Mouse (Mus musculus) C2C12 (cell line): ENCODE measurements around the gene Tsen34. TPM values are rescaled to one million over a fixed set of nuclear protein-coding genes. Genes with fewer than 3 reads are reported as not detected.
A peak's percentile ranks its signal among the peaks of the same experiment; 100 is the strongest.

Experiments
- H3K27me3 ChIP-seq: one replicate; pipeline ENCODE4 v1.6.1; 2011; ENCODE audit not compliant: control insufficient read depth, insufficient read depth, insufficient read length
- H3K36me3 ChIP-seq: one replicate; pipeline ENCODE4 v1.6.1; 2011; ENCODE audit not compliant: control insufficient read depth, insufficient read depth
- H3K4me3 ChIP-seq: one replicate; pipeline ENCODE4 v1.5.1; 2011; ENCODE audit warnings: mild to moderate bottlenecking, control low read depth; ENCODE audit not compliant: poor library complexity, insufficient read depth, severe bottlenecking
- H3K79me2 ChIP-seq: one replicate; pipeline ENCODE4 v1.6.1; 2011; ENCODE audit not compliant: control insufficient read depth, insufficient read depth
- H3K79me3 ChIP-seq: one replicate; pipeline ENCODE4 v1.6.1; 2011; ENCODE audit warnings: low read depth, control low read depth
- H3ac ChIP-seq: one replicate; pipeline ENCODE3; 2011; ENCODE audit warnings: low read depth; ENCODE audit not compliant: control insufficient read depth, insufficient read length
- CEBPB ChIP-seq: IDR thresholded peaks from one replicate; pipeline ENCODE4 v1.6.1; 2011; ENCODE audit warnings: low read depth, mild to moderate bottlenecking, control low read depth, moderate library complexity
- CTCF ChIP-seq: IDR thresholded peaks from one replicate; pipeline ENCODE4 v1.5.1; 2011; ENCODE audit not compliant: control insufficient read depth, insufficient read depth, insufficient read length
- FOSL1 ChIP-seq: IDR thresholded peaks from one replicate; pipeline ENCODE4 v1.8.0; 2011; ENCODE audit warnings: mild to moderate bottlenecking, low read length; ENCODE audit not compliant: poor library complexity, insufficient read depth, severe bottlenecking
- MAX ChIP-seq: IDR thresholded peaks from one replicate; pipeline ENCODE4 v1.6.1; 2011; ENCODE audit warnings: mild to moderate bottlenecking, control low read depth
- MYOD1 ChIP-seq: IDR thresholded peaks from one replicate; pipeline ENCODE4 v1.6.1; 2011; ENCODE audit warnings: low read depth; ENCODE audit not compliant: control insufficient read depth, insufficient read length
- MYOG ChIP-seq: IDR thresholded peaks from one replicate; pipeline ENCODE4 v1.6.1; 2011; ENCODE audit not compliant: control insufficient read depth, insufficient read length; ENCODE audit errors: extremely low read depth
- USF1 ChIP-seq: IDR thresholded peaks from one replicate; pipeline ENCODE4 v1.6.1; 2011; ENCODE audit warnings: low read depth, mild to moderate bottlenecking, control low read depth, moderate library complexity
- polyA plus RNA-seq: library from polyadenylated mRNA; unstranded; fragments of >200 nt; fragmentation: generic; extraction: Trizol; gene quantifications from one replicate; pipeline ENCODE4 v1.2.1, GENCODE M21; 2012; ENCODE audit warnings: missing spikeins

The Tsen34 gene
- polyA plus RNA-seq, 1 experiment = 215 TPM

DNA sequence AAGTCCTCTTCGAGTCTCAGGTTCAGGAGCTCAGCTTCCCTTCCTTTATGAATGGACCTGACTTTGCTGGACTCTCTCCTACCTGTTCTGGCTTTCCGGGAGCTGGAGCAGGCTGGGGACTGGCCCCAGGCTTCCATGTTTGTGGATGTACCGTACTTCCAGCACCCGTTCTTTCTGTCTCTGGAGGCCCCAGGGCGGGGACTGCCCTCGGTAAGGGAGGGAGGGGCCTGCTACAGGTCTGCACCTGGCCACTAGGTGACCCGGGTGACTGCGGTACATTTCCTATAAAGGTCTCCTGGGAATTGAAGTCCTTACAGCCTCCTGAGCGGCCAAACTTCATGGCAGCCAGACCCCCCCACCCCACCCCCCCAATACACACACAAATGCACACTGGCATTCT lies 15.3 kb upstream of the Tsen34 start, which contains the start of gene Tmc4:
TSS of gene Tmc4 (minus strand) at position 212 of the 400 bp plus-strand sequence.
- no peak within 1 kb of the TSS for H3K4me3 ChIP-seq
- H3K27me3 ChIP-seq = no peaks in the 10 kb centered on the region
- no peak within 1 kb of the TSS for H3ac ChIP-seq
- TF ChIP-seq MYOG (no peak), CTCF (no peak), MAX (no peak), CEBPB (no peak), MYOD1 (no peak)
- no peaks in the 10 kb centered on the region for H3K36me3 ChIP-seq
- no peaks in the 10 kb centered on the region for H3K79me3 ChIP-seq
- H3K79me2 ChIP-seq = no peaks in the 10 kb centered on the region

DNA sequence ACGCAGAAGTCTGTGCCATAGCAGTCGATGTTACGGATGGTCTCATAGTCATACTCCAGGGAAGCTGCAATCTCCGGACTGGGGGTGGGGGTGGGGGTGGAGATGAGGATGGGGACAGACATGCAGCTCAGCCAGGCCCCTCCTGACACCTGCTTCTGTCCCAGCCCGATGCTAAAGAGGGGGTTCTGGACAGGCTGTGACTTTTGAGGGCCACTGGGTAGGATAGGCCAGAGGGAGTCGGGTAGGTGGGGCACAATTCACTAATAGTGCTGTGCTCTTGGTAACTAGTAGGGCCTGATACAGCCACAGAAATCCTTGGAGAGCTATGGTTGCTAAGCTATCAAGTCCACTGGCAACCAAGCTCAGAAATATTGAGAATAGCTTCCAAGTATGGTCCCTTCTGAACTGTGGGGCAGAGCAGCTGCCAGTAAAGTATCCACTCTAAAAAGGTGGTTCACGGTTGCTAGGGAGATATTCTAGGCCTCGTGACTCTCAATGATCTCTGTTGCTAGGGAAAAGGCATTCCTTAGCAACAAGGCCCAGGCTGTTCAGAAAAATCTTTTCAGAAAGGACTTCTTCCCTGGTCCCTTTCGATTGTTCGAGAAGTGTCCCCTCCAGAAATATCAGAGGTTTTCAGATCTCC lies 8.6 kb upstream of the Tsen34 start:
- Histone ChIP-seq H3K27me3 (no peaks in the 10 kb centered on the region), H3K36me3 (peaks cover 4% of the 10 kb centered on the region), H3K79me3 (no peaks in the 10 kb centered on the region), H3K4me3 (no peak overlapping the region), H3K79me2 (no peaks in the 10 kb centered on the region), H3ac (no peak overlapping the region)
- no peak for TF ChIP-seq CTCF
- no peak for TF ChIP-seq FOSL1
- TF ChIP-seq MAX = no peak

DNA sequence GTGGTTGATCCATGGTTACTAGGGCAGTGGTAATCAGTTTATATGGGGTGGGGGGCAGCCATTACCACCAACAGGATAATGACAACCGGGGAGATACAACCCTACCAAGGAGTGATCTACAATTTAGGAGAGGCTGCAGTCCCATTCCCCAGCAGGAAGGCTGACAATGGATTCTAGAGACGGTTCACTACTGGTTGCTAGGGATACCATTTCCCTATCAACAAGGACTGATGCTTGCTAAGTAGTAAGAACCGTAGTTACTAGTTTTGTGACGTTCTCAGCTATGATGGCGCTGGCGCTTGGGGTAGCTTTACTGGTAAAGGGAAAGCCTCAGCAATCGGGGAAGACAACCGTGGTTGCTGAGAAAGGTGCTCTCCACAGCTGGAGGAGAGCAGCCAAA lies 8.0 kb upstream of the Tsen34 start:
- TF ChIP-seq USF1 (no peak), CTCF (no peak), CEBPB (no peak), MYOG (no peak), FOSL1 (no peak), MAX (no peak), MYOD1 (no peak)
- Histone ChIP-seq H3K79me2 (no peaks in the 10 kb centered on the region), H3K79me3 (no peaks in the 10 kb centered on the region), H3K27me3 (no peaks in the 10 kb centered on the region), H3K4me3 (no peak overlapping the region), H3K36me3 (peaks cover 4% of the 10 kb centered on the region), H3ac (no peak overlapping the region)

DNA sequence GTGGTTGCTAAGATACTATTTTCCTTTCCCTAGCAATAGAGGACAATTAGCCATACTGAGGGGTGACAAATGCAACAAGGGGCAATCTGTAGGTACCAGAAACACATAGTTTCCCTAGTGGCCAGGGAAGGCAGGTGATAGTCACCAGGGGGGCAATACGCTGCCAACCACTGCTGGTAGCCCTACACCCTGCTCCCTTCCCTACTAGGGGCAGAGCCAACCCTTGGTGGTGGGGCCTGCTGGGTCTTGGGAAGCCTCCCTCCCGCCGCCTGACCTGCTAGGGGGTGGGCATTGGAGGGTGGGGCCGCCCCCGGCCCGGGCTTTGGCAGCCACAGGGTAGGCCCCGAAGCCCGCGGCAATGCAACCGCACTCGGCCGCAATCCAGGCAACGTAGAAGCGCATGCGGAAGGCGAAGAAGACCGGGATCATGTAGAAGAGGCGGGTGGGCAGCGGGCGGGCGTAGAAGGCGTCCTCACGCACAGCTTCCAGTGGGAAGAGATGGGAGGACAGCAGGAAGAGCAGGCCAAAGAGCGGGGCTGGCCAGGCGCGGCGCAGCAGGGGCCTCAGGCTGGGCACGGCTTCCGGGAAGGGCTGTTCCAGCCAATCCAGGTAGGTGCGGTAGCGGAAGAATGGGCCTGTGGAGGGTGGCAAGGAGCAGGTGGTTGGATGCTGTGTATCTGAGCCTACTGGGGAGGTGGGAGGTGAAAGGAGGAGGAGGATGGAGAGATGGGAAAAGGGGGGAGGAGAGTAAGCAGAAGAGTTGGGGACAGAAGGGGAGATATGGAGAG lies 7.1 kb upstream of the Tsen34 start:
- H3K4me3 ChIP-seq = no peak overlapping the region
- H3K79me2 ChIP-seq = peaks cover 3% of the 10 kb centered on the region
- H3K36me3 ChIP-seq = peaks cover 9% of the 10 kb centered on the region
- no peaks in the 10 kb centered on the region for H3K27me3 ChIP-seq
- TF ChIP-seq MYOG = no peak
- no peak for TF ChIP-seq MYOD1
- no peak for TF ChIP-seq FOSL1
- TF ChIP-seq USF1 = no peak
- TF ChIP-seq CTCF = no peak
- TF ChIP-seq MAX = no peak
- no peak for TF ChIP-seq CEBPB
- peaks cover 1% of the 10 kb centered on the region for H3K79me3 ChIP-seq
- no peak overlapping the region for H3ac ChIP-seq

DNA sequence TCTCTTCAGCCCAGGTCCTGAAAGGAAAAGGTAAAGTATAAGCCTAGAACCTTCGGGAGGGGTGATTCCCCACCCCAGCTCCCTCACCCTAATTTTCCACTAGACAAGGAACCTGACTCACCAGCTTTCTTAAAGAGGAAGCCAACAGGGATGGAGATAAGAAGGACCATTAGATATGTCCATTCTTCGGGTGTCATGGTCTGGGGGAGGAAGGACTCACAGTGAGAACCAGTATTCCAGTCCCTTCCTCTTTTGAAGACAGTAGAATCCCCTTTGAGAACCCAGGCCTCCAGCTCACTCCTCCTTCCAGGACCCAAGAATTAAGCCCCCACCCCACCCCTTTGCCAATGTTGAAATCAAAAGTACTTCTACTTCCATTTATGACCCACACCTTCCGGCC lies 744 bp upstream of the Tsen34 start:
- peak overlapping the region; percentile 52 for H3ac ChIP-seq
- H3K79me2 ChIP-seq = peaks cover 36% of the 10 kb centered on the region
- TF ChIP-seq CTCF = no peak
- TF ChIP-seq MYOG = no peak
- no peak for TF ChIP-seq MYOD1
- TF ChIP-seq MAX = no peak
- no peak for TF ChIP-seq FOSL1
- TF ChIP-seq CEBPB = no peak
- H3K36me3 ChIP-seq = peaks cover 15% of the 10 kb centered on the region
- peak overlapping the region; percentile 50 for H3K4me3 ChIP-seq
- H3K79me3 ChIP-seq = peaks cover 15% of the 10 kb centered on the region
- H3K27me3 ChIP-seq = no peaks in the 10 kb centered on the region
